Mouse (Mus musculus): ENCODE data around the gene Ndufs3. TPM values are rescaled to one million over a fixed set of nuclear protein-coding genes. Genes with fewer than 3 reads are reported as not detected.

Gene Ndufs3
- polyA plus RNA-seq, 2 experiments = 155 to 219 TPM

DNA sequence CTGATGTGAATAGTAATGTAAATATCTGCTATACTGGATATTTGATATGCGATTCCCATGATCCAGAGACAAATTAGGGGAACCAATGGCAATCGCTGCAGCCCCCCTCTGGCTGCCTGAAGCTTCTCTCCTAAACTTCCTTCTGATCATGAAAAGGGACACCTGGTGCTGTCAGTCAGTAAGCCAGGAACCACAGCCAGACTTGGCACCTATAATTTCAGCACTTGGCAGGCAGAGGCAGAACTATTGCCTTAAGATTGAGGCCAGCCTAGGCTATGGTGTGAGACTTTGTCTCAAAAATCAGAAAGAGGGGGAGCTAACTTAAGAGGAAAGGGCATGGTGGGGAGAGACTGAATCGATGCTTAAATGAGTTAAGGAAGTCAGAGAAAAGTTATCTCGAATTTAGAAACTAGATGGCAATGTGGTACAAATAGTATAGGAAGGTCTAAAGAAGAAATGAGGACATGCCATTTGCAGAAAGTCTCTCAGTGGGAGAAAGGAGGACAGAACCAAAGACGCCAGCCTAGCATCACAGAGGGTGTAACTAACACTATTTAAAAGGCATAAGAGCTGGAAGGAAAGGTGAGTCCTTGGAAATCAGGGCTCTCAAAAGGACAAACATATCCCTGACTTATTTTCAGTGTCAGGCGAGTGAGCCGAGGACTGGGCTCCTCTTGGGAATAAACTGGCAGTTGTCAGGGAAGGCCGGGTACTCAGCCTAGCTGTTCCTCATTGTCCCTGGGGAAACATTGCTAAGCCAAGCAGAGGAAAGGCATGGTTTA, 33.3 kb downstream of the Ndufs3 start:
- 67% methylated on average over 8 of the region's 8 CpGs for WGBS
- ATAC-seq (ENCODE audit: low FRiP score, low read depth) (no peak), DNase-seq (ENCODE audit: low spot score) (no peak)
- H3K4me3 ChIP-seq (replicated peaks; ENCODE audit: low read length) = no peak overlapping the region
- no peak overlapping the region for H3K9ac ChIP-seq (ENCODE audit: low read depth, low read length, severe bottlenecking)
- TF ChIP-seq POLR2A (IDR thresholded peaks at IDR 0.05; ENCODE audit: borderline replicate concordance, extremely low read depth, insufficient read depth, insufficient read length) = no peak
- no peaks in the 10 kb centered on the region for H3K9me3 ChIP-seq (ENCODE audit: control insufficient read depth, low read length)
- no peak overlapping the region for H3K4me2 ChIP-seq (replicated peaks; ENCODE audit: low read depth, low read length, severe bottlenecking)
- no peaks in the 10 kb centered on the region for H3K27me3 ChIP-seq (ENCODE audit: control insufficient read depth, insufficient read depth, low read length)
- peaks cover 13% of the 10 kb centered on the region for H3K36me3 ChIP-seq (ENCODE audit: control insufficient read depth, insufficient read depth, low read length)
- H3K4me1 ChIP-seq (ENCODE audit: control insufficient read depth, insufficient read depth, low read length) = no peaks in the 10 kb centered on the region
- no peak overlapping the region for H3K27ac ChIP-seq (replicated peaks; ENCODE audit: low read depth, low read length)

DNA sequence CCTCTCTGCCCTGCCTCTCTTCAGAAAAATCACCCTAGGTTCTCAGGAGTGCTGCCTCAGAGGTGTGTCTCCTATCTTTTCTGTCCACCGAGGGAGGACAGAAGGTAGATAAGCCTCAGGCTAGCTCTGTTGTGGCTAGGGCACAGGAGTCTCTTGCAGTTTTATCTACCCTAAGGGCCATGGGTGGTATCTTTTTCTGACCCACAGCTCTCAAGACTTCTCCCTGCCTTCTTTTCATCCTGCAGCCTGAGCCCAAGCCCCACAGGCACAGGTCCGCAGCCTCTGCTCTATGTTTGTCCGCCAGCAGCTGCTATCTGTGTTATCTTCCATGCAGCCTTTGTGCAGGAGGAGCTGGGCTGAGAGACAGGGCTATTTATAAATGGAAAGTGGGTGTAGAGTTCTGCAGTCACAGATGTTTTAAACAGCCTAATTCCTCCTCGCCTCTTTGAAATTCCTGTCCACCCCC, 34.5 kb downstream of the Ndufs3 start:
- ATAC-seq (ENCODE audit: low FRiP score, low read depth) (peak; percentile 45; the same call in 1 of the 2 replicates), DNase-seq (ENCODE audit: low spot score) (no peak)
- H3K4me1 ChIP-seq (ENCODE audit: control insufficient read depth, insufficient read depth, low read length) = no peaks in the 10 kb centered on the region
- no peak overlapping the region for H3K4me2 ChIP-seq (replicated peaks; ENCODE audit: low read depth, low read length, severe bottlenecking)
- H3K27me3 ChIP-seq (ENCODE audit: control insufficient read depth, insufficient read depth, low read length) = no peaks in the 10 kb centered on the region
- 0 out of 2 replicates have a peak overlapping the region, but pooled peaks have one; percentile 5 for H3K9ac ChIP-seq (ENCODE audit: low read depth, low read length, severe bottlenecking)
- WGBS = 46% methylated on average over 4 of the region's 4 CpGs
- H3K27ac ChIP-seq (replicated peaks; ENCODE audit: low read depth, low read length) = no peak overlapping the region
- no peak for TF ChIP-seq POLR2A (IDR thresholded peaks at IDR 0.05; ENCODE audit: borderline replicate concordance, extremely low read depth, insufficient read depth, insufficient read length)
- H3K4me3 ChIP-seq (replicated peaks; ENCODE audit: low read length) = no peak overlapping the region
- H3K9me3 ChIP-seq (ENCODE audit: control insufficient read depth, low read length) = no peaks in the 10 kb centered on the region
- H3K36me3 ChIP-seq (ENCODE audit: control insufficient read depth, insufficient read depth, low read length) = peaks cover 24% of the 10 kb centered on the region

DNA sequence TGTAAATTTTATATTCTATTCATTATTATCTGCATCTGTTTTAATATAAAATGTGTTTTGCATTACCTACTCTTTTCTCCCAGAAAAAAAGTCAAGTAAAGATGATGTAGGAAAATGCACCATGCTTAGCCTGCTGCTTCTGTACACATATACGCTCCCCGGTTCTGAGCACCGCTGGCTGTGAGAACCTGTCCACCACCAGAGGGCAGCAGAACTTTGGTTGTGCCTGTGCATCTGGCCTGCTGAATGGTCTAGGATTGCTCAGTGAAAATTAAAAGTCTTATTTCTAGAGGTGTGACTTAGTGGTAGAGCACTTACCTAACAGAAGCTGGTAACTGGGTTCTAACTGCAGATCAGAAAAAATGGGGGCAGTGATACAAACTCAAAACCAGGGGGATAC, 38.1 kb downstream of the Ndufs3 start:
- 30% methylated on average over 3 of the region's 3 CpGs for WGBS
- ATAC-seq (ENCODE audit: low FRiP score, low read depth) (peak; percentile 79), DNase-seq (ENCODE audit: low spot score) (peak; percentile 84)
- no peak overlapping the region for H3K27ac ChIP-seq (replicated peaks; ENCODE audit: low read depth, low read length)
- H3K27me3 ChIP-seq (ENCODE audit: control insufficient read depth, insufficient read depth, low read length) = no peaks in the 10 kb centered on the region
- no peaks in the 10 kb centered on the region for H3K4me1 ChIP-seq (ENCODE audit: control insufficient read depth, insufficient read depth, low read length)
- no peak for TF ChIP-seq POLR2A (IDR thresholded peaks at IDR 0.05; ENCODE audit: borderline replicate concordance, extremely low read depth, insufficient read depth, insufficient read length)
- no peak overlapping the region for H3K9ac ChIP-seq (ENCODE audit: low read depth, low read length, severe bottlenecking)
- no peaks in the 10 kb centered on the region for H3K9me3 ChIP-seq (ENCODE audit: control insufficient read depth, low read length)
- no peak overlapping the region for H3K4me2 ChIP-seq (replicated peaks; ENCODE audit: low read depth, low read length, severe bottlenecking)
- no peak overlapping the region for H3K4me3 ChIP-seq (replicated peaks; ENCODE audit: low read length)
- H3K36me3 ChIP-seq (ENCODE audit: control insufficient read depth, insufficient read depth, low read length) = peaks cover 55% of the 10 kb centered on the region

DNA sequence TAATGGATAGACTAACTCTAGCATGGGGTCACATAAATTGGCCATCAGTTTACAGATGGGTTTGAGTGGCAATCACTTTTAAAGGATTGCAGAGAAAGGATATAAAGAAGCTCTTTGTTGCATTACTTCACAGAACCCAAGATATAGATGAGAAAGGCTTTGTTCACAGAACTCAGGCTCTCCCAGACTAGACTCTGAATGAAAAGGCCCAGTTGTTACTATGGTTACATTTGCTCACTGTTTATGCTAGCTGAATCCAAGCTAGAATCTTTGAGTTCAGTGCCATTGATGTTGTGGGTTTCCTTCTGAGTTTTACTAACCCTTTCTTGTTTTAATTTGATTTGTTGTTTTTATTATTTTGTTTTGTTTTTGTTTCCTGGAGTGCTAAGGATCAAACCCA, 40.4 kb downstream of the Ndufs3 start:
- ATAC-seq (ENCODE audit: low FRiP score, low read depth) = no peak

DNA sequence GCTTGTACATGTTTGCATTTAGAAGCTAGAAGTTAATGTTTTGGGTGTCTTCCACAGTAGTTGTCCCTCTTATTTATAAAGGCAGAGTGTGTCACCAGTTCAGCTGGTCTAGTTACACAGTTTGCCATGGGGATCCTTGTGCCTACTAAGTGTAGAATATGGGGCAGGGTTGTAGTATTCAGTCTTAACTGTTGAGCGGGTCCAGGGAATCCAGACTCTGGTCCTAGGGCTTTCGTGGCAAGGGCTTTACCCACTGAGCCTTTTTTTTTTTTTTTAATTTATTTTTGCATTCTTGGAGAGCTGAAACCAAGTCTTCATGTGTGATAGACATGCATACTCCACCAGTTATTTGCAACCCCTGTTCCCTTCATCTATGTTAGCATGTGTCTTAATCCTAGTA, 43.1 kb downstream of the Ndufs3 start:
- Histone ChIP-seq H3K9me3 (ENCODE audit: control insufficient read depth, low read length) (no peaks in the 10 kb centered on the region), H3K9ac (ENCODE audit: low read depth, low read length, severe bottlenecking) (no peak overlapping the region), H3K4me3 (replicated peaks; ENCODE audit: low read length) (no peak overlapping the region), H3K4me1 (ENCODE audit: control insufficient read depth, insufficient read depth, low read length) (no peaks in the 10 kb centered on the region), H3K27ac (replicated peaks; ENCODE audit: low read depth, low read length) (no peak overlapping the region), H3K27me3 (ENCODE audit: control insufficient read depth, insufficient read depth, low read length) (no peaks in the 10 kb centered on the region), H3K4me2 (replicated peaks; ENCODE audit: low read depth, low read length, severe bottlenecking) (no peak overlapping the region), H3K36me3 (ENCODE audit: control insufficient read depth, insufficient read depth, low read length) (peaks cover 85% of the 10 kb centered on the region)
- 91% methylated on average over 2 of the region's 2 CpGs for WGBS
- ATAC-seq (ENCODE audit: low FRiP score, low read depth) (no peak), DNase-seq (ENCODE audit: low spot score) (no peak)
- no peak for TF ChIP-seq POLR2A (IDR thresholded peaks at IDR 0.05; ENCODE audit: borderline replicate concordance, extremely low read depth, insufficient read depth, insufficient read length)

More for the DNA sequence above, 40.4 kb downstream of the Ndufs3 start:
- no peak for DNase-seq (ENCODE audit: low spot score)
- no peaks in the 10 kb centered on the region for H3K27me3 ChIP-seq (ENCODE audit: control insufficient read depth, insufficient read depth, low read length)
- H3K4me1 ChIP-seq (ENCODE audit: control insufficient read depth, insufficient read depth, low read length) = no peaks in the 10 kb centered on the region
- H3K36me3 ChIP-seq (ENCODE audit: control insufficient read depth, insufficient read depth, low read length) = peaks cover 76% of the 10 kb centered on the region
- no peak overlapping the region for H3K27ac ChIP-seq (replicated peaks; ENCODE audit: low read depth, low read length)
- no peak overlapping the region for H3K4me2 ChIP-seq (replicated peaks; ENCODE audit: low read depth, low read length, severe bottlenecking)
- no peak overlapping the region for H3K4me3 ChIP-seq (replicated peaks; ENCODE audit: low read length)
- H3K9me3 ChIP-seq (ENCODE audit: control insufficient read depth, low read length) = no peaks in the 10 kb centered on the region
- TF ChIP-seq POLR2A (IDR thresholded peaks at IDR 0.05; ENCODE audit: borderline replicate concordance, extremely low read depth, insufficient read depth, insufficient read length) = no peak
- no peak overlapping the region for H3K9ac ChIP-seq (ENCODE audit: low read depth, low read length, severe bottlenecking)
